Mouse (Mus musculus) hematopoietic stem cell, adult 5-6 weeks (primary cell): ENCODE measurements around the gene Fntb. TPM values are rescaled to one million over a fixed set of nuclear protein-coding genes. Genes with fewer than 3 reads are reported as not detected.

Source experiments
- ATAC-seq, 2 experiments: fragments of 125-278 bp in 1 of 2; replicated peaks in 1 of 2; 2 replicates each; pipeline ENCODE4 v1.8.0; 2016 to 2017; ENCODE audit warnings: inconsistent platforms in 2 of 2, mild to moderate bottlenecking in 2 of 2, moderate number of reproducible peaks in 2 of 2, low read depth in 1 of 2, moderate TSS enrichment in 1 of 2; ENCODE audit not compliant: low FRiP score in 2 of 2, poor library complexity in 2 of 2, severe bottlenecking in 2 of 2, insufficient read depth in 1 of 2, low TSS enrichment in 1 of 2
- total RNA-seq: library from RNA; stranded (forward); fragments of 172-1452, 232-1000 nt; gene quantifications from 2 replicates; pipeline ENCODE4 v1.2.3, GENCODE M21; 2017

The Fntb gene
- total RNA-seq, 1 experiment from 2014 or later = 9.6 TPM

GRCm38 (mm10) chr12:76950330-76950729, 184.9 kb downstream of the Fntb start:
- peak in 1 of 2 experiments; percentile 37; a peak in 1 of 4 replicates for ATAC-seq

- ATAC-seq = no peak
Observed at GRCm38 (mm10) chr12:76953750-76954363, 188.5 kb downstream of the Fntb start.

GRCm38 (mm10) chr12:76954698-76955423, 189.5 kb downstream of the Fntb start:
- no peak for ATAC-seq

- peak; percentile 49 to 58 for ATAC-seq
Observed at GRCm38 (mm10) chr12:76957688-76958087, 192.3 kb downstream of the Fntb start.

- ATAC-seq = no peak
Observed at GRCm38 (mm10) chr12:76961052-76961931, 195.9 kb downstream of the Fntb start.

GRCm38 (mm10) chr12:76961932-76962891, 196.8 kb downstream of the Fntb start, which contains the start of gene Max:
TSS of gene Max (minus strand) at chr12:76962201.
- peak; percentile 95 for ATAC-seq

GRCm38 (mm10) chr12:76965089-76965488, 199.7 kb downstream of the Fntb start:
- ATAC-seq = no peak

- no peak for ATAC-seq
Observed at GRCm38 (mm10) chr12:76965876-76966275, 200.5 kb downstream of the Fntb start.

Other genes with a start within 250 kb of the Fntb start
- gene Plekhg3, start 234.7 kb upstream of the Fntb start, total RNA-seq = 9.6 and 12.3 TPM in 2 replicates
- 1.0 and 7.2 TPM in 2 replicates for gene Sptb, start 55.0 kb upstream of the Fntb start, total RNA-seq
- 28.8 and 55.6 TPM in 2 replicates for gene Churc1, start 51 bp upstream of the Fntb start, total RNA-seq
- gene Gpx2, start 30.0 kb downstream of the Fntb start, total RNA-seq = not detected in 2 replicates
- not detected in 2 replicates for gene Rab15, start 57.3 kb downstream of the Fntb start, total RNA-seq
- 102 and 115 TPM in 2 replicates for gene Max, start 196.6 kb downstream of the Fntb start, total RNA-seq